Mouse (Mus musculus) myocyte (in vitro differentiated cells): Measurements from ENCODE around the gene Gtf3c3.

ENCODE experiments used
- POLR2A ChIP-seq: IDR thresholded peaks from one replicate; pipeline ENCODE4 v1.6.1; 2011; ENCODE audit warnings: low read depth, mild to moderate bottlenecking, control low read depth, moderate library complexity; ENCODE audit not compliant: insufficient read length
- TCF12 ChIP-seq: IDR thresholded peaks from one replicate; pipeline ENCODE4 v1.6.1; 2011; ENCODE audit warnings: mild to moderate bottlenecking, control low read depth; ENCODE audit not compliant: poor library complexity, insufficient read depth, severe bottlenecking

GRCm38 (mm10) chr1:54380978-54381914 is 57.5 kb downstream of the Gtf3c3 start:
- TF ChIP-seq POLR2A (no peak), TCF12 (no peak)
